Mouse (Mus musculus) cerebellum, adult 2 months (tissue): ENCODE measurements around the gene Btd. TPM values are rescaled to one million over a fixed set of nuclear protein-coding genes. Genes with fewer than 3 reads are reported as not detected.

Source experiments
- DNase-seq, 2 experiments: peaks; one replicate each; pipeline ENCODE4 v3.0.0; 2021
- H3K27ac ChIP-seq: fragments of 200-500 bp; 2 replicates; pipeline ENCODE4 v1.5.1; 2012; ENCODE audit warnings: low read length, control low read depth, inconsistent platforms; ENCODE audit not compliant: insufficient read depth
- H3K27me3 ChIP-seq: fragments of 200-500 bp; 2 replicates; pipeline ENCODE4 v1.6.1; 2012; ENCODE audit warnings: inconsistent platforms, mild to moderate bottlenecking, low read length, moderate library complexity; ENCODE audit not compliant: control insufficient read depth, insufficient read depth
- H3K4me1 ChIP-seq: fragments of 200-500 bp; 2 replicates; pipeline ENCODE4 v1.6.1; 2011; ENCODE audit warnings: low read length; ENCODE audit not compliant: control insufficient read depth, insufficient read depth
- H3K4me3 ChIP-seq: fragments of 200-500 bp; replicated peaks from 2 replicates; pipeline ENCODE3; 2011; ENCODE audit warnings: mild to moderate bottlenecking, low read depth, low read length, control low read depth; ENCODE audit not compliant: insufficient read depth
- CTCF ChIP-seq: fragments of 200-500 bp; IDR thresholded peaks from 2 replicates; pipeline ENCODE4 v1.5.1; 2011; ENCODE audit warnings: low read depth, mild to moderate bottlenecking, control low read depth, low read length, moderate library complexity, borderline replicate concordance; ENCODE audit not compliant: insufficient read depth
- POLR2A ChIP-seq: fragments of 200-500 bp; IDR thresholded peaks from 2 replicates; pipeline ENCODE4 v1.6.1; 2011; ENCODE audit warnings: low read length, control low read depth, borderline replicate concordance; ENCODE audit not compliant: insufficient read depth
- WGBS: fragments of 180-500 bp; shearing (Covaris S2); methylation state at CpG from one replicate; pipeline ENCODE4 v1.1.7; 2018; 5-methylcytosine and 5-hydroxymethylcytosine counted together
- polyA plus RNA-seq: library from polyadenylated mRNA; depleted of rRNA; stranded (reverse); fragments of >200 nt; gene quantifications from 2 replicates; pipeline ENCODE4 v1.2.3, GENCODE M21; 2012

Gene Btd
- polyA plus RNA-seq, 1 experiment = 19.9 TPM

DNA sequence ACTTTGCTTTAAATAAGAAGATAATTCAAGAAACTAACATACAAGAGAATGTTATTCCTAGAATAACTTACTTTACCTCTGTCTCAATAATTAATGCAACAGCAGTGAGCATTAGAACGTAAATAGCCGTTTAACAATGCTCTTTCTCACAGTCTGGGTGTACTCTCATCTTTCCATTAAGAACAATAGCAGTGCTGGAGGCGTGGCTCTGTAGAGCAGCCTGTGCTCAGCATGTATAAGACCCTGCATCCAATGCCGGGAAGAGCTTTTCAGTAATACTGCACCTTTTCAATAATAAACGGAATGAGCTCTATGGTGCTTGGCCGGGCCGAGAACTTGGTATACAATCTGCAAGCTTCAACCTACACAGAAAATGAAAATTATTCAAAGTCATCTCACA lies 10.2 kb upstream of the Btd start:
- Histone ChIP-seq H3K27me3 (no peaks in the 10 kb centered on the region), H3K4me3 (no peak overlapping the region), H3K4me1 (no peaks in the 10 kb centered on the region), H3K27ac (no peak overlapping the region)
- TF ChIP-seq CTCF (no peak), POLR2A (no peak)
- no peak for DNase-seq
- WGBS = 37% methylated on average over 7 of the region's 7 CpGs

DNA sequence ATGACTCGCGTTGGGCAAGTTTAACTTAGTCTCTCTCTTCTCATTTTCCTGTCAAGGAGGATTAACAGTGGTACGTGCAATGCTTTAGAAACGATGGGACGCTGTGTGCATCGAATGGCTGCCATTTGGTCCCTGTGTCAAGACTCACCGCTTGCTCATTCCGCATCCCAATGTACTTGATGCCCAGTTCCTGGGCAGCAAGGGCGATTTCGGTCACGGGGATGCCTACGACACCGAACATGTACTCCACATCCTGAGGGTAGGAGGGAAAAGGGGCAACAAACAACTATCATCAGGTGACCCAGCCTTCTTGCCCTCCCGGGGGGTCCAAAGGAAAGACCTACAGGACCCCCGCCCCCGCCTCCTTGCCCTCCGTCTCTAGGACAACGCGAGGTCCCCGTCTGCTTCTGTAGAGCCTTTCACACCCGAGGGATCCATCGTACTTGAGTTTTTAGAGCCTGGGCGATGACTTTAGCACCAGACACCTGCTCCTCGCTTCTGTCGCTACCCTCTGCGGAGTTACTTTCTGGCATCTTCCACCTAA lies 410 bp upstream of the Btd start, which contains the start of gene Gm49387:
Gm49387 (minus strand) TSS at position 533 of the 544 bp plus-strand sequence.
- DNase-seq = no peak
- Histone ChIP-seq H3K27ac (peak within 1 kb of the TSS; percentile 35; the same call in 1 of the 2 replicates), H3K4me3 (peak within 1 kb of the TSS; percentile 86), H3K27me3 (no peaks in the 10 kb centered on the region), H3K4me1 (peaks cover 3% of the 10 kb centered on the region; the same call in 1 of the 2 replicates)
- no peak for TF ChIP-seq POLR2A
- no peak for TF ChIP-seq CTCF
- WGBS = 3% methylated on average over 26 of the region's 26 CpGs

GRCm38 (mm10) chr14:31641506-31642155 lies 803 bp downstream of the Btd start:
- no peak for DNase-seq
- H3K27ac ChIP-seq = no peak overlapping the region
- peak overlapping the region; percentile 86 for H3K4me3 ChIP-seq

DNA sequence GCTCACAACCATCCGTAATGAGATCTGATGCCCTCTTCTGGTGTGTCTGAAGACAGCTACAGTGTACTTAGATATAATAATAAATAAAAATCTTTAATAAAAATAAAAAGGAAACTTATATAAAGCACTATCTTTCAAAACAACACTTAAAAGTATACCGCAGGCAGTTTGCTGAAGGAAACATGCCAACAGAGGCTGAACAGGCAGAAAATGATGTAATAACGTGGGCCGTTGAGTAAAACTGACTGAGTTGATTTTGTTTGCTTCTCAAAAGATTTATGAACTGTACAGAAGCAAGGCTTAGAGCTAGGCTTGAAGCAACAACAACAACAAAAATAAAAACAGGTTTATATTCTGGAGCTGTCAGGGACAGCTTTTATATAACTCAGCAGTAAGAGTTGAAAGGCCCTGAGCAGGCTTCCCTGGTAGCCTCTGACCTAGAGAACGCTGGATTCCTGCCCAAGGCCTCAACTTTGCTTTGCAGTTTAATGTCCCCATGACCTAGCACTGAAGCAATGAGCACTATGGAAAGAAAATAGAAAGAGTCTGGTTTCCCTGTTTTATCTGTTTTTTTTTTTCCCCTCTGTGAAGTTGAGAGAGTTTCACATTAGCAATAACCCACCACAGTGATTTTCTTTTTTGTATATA lies 3.5 kb downstream of the Btd start:
- peaks cover 3% of the 10 kb centered on the region; the same call in 1 of the 2 replicates for H3K4me1 ChIP-seq
- no peak overlapping the region for H3K4me3 ChIP-seq
- TF ChIP-seq CTCF (no peak), POLR2A (no peak)
- no peak overlapping the region for H3K27ac ChIP-seq
- no peaks in the 10 kb centered on the region for H3K27me3 ChIP-seq
- no peak for DNase-seq
- WGBS = 91% methylated on average over 5 of the region's 5 CpGs

More at GRCm38 (mm10) chr14:31641506-31642155, 803 bp downstream of the Btd start:
- no peak for TF ChIP-seq POLR2A
- no peak for TF ChIP-seq CTCF
- H3K4me1 ChIP-seq = peaks cover 3% of the 10 kb centered on the region; the same call in 1 of the 2 replicates
- H3K27me3 ChIP-seq = no peaks in the 10 kb centered on the region
- 71% methylated on average over 9 of the region's 9 CpGs for WGBS

- no peaks in the 10 kb centered on the region for H3K27me3 ChIP-seq
- H3K4me1 ChIP-seq = peaks cover 3% of the 10 kb centered on the region; the same call in 1 of the 2 replicates
- no peak overlapping the region for H3K4me3 ChIP-seq
- H3K27ac ChIP-seq = no peak overlapping the region
- 73% methylated on average over 3 of the region's 3 CpGs for WGBS
- TF ChIP-seq CTCF (peak; percentile 2; the same call in 1 of the 2 replicates), POLR2A (no peak)
- DNase-seq = no peak
Measured at GRCm38 (mm10) chr14:31644931-31645547, 4.2 kb downstream of the Btd start.

GRCm38 (mm10) chr14:31645920-31646319 lies 5.1 kb downstream of the Btd start:
- no peaks in the 10 kb centered on the region for H3K4me1 ChIP-seq
- no peak for DNase-seq
- no peaks in the 10 kb centered on the region for H3K27me3 ChIP-seq
- H3K27ac ChIP-seq = no peak overlapping the region
- H3K4me3 ChIP-seq = no peak overlapping the region
- WGBS = 75% methylated on average over 7 of the region's 7 CpGs
- TF ChIP-seq CTCF (no peak), POLR2A (no peak)

DNA sequence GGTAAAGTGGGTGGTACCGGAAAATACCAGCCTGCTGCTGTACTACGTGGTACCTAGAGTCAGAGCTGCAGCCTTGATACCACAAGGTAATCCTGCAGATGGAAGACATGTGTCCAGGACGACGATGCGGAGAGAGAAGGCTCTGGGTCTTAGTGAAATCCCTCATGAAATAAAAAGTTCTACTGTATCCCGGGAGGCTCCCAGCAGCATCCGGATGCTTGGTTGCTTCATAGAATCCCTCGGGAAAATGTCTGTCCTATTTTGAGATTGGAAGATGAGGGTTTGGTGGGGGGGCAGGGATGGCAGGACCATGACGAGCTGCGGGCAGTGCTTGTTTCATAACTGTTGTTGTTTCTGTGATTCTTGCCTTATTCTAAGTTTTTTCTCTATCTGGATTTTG lies 7.2 kb downstream of the Btd start:
- no peaks in the 10 kb centered on the region for H3K4me1 ChIP-seq
- no peaks in the 10 kb centered on the region for H3K27me3 ChIP-seq
- no peak for TF ChIP-seq POLR2A
- no peak for TF ChIP-seq CTCF
- no peak overlapping the region for H3K4me3 ChIP-seq
- no peak overlapping the region for H3K27ac ChIP-seq
- no peak for DNase-seq
- WGBS = 78% methylated on average over 10 of the region's 10 CpGs

DNA sequence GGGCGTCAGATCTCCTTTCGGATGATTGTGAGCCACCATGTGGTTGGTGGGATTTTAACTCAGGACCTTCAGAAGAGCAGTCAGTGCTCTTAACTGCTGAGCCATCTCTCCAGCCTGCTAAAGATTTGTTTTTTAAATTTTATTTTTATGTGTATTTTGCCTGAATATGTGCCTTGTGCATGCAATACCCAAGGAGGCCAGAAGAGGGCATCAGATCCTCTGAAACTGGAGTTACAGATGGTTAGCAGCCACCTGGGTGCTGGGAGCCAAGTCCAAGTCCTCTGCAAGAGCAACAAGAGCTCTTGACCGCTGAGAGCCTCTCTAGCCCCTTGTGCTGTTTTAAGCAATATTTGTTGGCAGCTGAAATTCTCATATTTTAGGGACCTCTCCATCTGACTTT lies 9.5 kb downstream of the Btd start:
- no peak for TF ChIP-seq POLR2A
- no peak for TF ChIP-seq CTCF
- Histone ChIP-seq H3K4me3 (no peak overlapping the region), H3K27ac (no peak overlapping the region), H3K4me1 (no peaks in the 10 kb centered on the region), H3K27me3 (no peaks in the 10 kb centered on the region)
- DNase-seq = no peak
- WGBS = 98% methylated on average over 3 of the region's 3 CpGs
